Mouse (Mus musculus): ENCODE results near the gene Gm498.

- TF ChIP-seq GATA1 (IDR thresholded peaks at IDR 0.05; ENCODE audit: borderline replicate concordance, low read length) (no peak), FLI1 (IDR thresholded peaks at IDR 0.05; ENCODE audit: low read length) (no peak)
Observed at GRCm38 (mm10) chr7:143866538-143866937, at the start of gene Gm498.
